Mouse (Mus musculus): ENCODE measurements around the gene Cep95. TPM values are rescaled to one million over a fixed set of nuclear protein-coding genes. Genes with fewer than 3 reads are reported as not detected.

The Cep95 gene
- polyA plus RNA-seq, 1 experiment from 2014 or later, result 11.5 TPM

GRCm38 (mm10) chr11:106815761-106816160 lies 26.7 kb downstream of the Cep95 start:
- H3K4me2 ChIP-seq, result no peak overlapping the region
- H3K4me3 ChIP-seq, result no peak overlapping the region
- H3K36me3 ChIP-seq, result peaks cover 91% of the 10 kb centered on the region
- peaks cover 47% of the 10 kb centered on the region for H3K4me1 ChIP-seq
- no peak overlapping the region for H3K9ac ChIP-seq
- WGBS, result 70% methylated on average over 2 of the region's 2 CpGs
- H3K27ac ChIP-seq (replicated peaks), result no peak overlapping the region
- no peak for ATAC-seq (ENCODE audit: extremely low read depth, insufficient number of reproducible peaks, low FRiP score, low TSS enrichment)
- no peaks in the 10 kb centered on the region for H3K9me3 ChIP-seq
- H3K27me3 ChIP-seq (replicated peaks), result no peaks in the 10 kb centered on the region

GRCm38 (mm10) chr11:106816316-106816715 lies 27.3 kb downstream of the Cep95 start:
- Histone ChIP-seq H3K4me3 (no peak overlapping the region), H3K9ac (0 out of 2 replicates have a peak overlapping the region, but pooled peaks have one; percentile 33), H3K27me3 (replicated peaks) (no peaks in the 10 kb centered on the region), H3K27ac (replicated peaks) (no peak overlapping the region), H3K9me3 (no peaks in the 10 kb centered on the region), H3K4me1 (peaks cover 53% of the 10 kb centered on the region), H3K36me3 (peaks cover 91% of the 10 kb centered on the region), H3K4me2 (no peak overlapping the region)
- 69% methylated on average over 7 of the region's 7 CpGs for WGBS
- no peak for ATAC-seq (ENCODE audit: extremely low read depth, insufficient number of reproducible peaks, low FRiP score, low TSS enrichment)

- no peaks in the 10 kb centered on the region for H3K27me3 ChIP-seq (replicated peaks)
- H3K9ac ChIP-seq, result no peak overlapping the region
- no peak overlapping the region for H3K4me3 ChIP-seq
- WGBS, result 87% methylated on average over 3 of the region's 3 CpGs
- ATAC-seq (ENCODE audit: extremely low read depth, insufficient number of reproducible peaks, low FRiP score, low TSS enrichment), result no peak
- H3K27ac ChIP-seq (replicated peaks), result no peak overlapping the region
- peaks cover 87% of the 10 kb centered on the region for H3K36me3 ChIP-seq
- H3K4me1 ChIP-seq, result peaks cover 57% of the 10 kb centered on the region
- H3K9me3 ChIP-seq, result no peaks in the 10 kb centered on the region
- no peak overlapping the region for H3K4me2 ChIP-seq
Observed at GRCm38 (mm10) chr11:106817156-106817555, 28.1 kb downstream of the Cep95 start.

DNA sequence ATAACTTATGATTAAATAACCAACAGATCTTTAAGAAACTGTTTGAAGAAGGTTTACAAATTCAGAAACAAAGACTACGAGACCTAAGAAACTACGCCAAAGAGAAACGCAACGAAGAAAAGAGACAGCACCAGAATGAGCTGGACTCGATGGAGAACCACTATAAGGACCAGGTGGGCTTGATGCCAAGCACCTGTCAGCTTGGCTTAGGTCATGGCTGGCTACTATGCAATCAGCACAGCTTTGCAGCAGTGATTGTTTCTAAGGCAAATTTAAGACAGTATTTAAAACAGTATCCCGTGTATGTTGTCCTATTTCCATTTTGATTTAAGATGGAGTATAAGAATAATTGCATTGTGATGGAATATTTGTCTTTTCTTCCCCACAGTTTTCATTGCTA lies 28.8 kb downstream of the Cep95 start:
- Histone ChIP-seq H3K4me3 (no peak overlapping the region), H3K27me3 (replicated peaks) (no peaks in the 10 kb centered on the region), H3K27ac (replicated peaks) (peak overlapping the region; percentile 75), H3K4me1 (peaks cover 62% of the 10 kb centered on the region), H3K4me2 (peak overlapping the region; percentile 58; the same call in 1 of the 2 replicates), H3K9me3 (no peaks in the 10 kb centered on the region), H3K9ac (0 out of 2 replicates have a peak overlapping the region, but pooled peaks have one; percentile 30), H3K36me3 (peaks cover 87% of the 10 kb centered on the region)
- ATAC-seq (ENCODE audit: extremely low read depth, insufficient number of reproducible peaks, low FRiP score, low TSS enrichment), result no peak
- WGBS, result 78% methylated on average over 6 of the region's 6 CpGs

DNA sequence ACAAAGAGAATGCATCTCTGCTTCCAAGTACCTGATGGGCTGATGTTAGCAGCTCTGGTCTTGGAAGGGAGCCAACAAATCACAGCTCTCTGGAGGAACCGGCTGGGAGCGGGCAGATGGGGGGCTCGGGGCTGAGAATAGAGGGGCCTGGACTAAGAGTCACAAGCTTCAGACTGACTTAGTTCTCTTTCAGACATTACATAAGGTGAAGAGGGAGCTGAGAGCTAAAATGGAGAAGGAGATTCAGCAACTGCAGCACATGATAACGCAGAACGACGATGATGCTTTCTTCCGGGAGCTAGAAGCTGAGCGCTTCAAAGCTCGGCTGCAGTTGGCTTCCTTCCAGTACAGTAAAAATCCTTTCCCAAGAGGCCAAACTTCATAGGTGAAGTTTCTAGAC lies 29.3 kb downstream of the Cep95 start:
- no peak for ATAC-seq (ENCODE audit: extremely low read depth, insufficient number of reproducible peaks, low FRiP score, low TSS enrichment)
- Histone ChIP-seq H3K36me3 (peaks cover 86% of the 10 kb centered on the region), H3K9ac (0 out of 2 replicates have a peak overlapping the region, but pooled peaks have one; percentile 30), H3K4me2 (peak overlapping the region; percentile 58), H3K4me3 (peak overlapping the region; percentile 20; the same call in 1 of the 2 replicates), H3K4me1 (peaks cover 62% of the 10 kb centered on the region), H3K27ac (replicated peaks) (peak overlapping the region; percentile 75), H3K9me3 (no peaks in the 10 kb centered on the region), H3K27me3 (replicated peaks) (no peaks in the 10 kb centered on the region)
- WGBS, result 24% methylated on average over 9 of the region's 9 CpGs

DNA sequence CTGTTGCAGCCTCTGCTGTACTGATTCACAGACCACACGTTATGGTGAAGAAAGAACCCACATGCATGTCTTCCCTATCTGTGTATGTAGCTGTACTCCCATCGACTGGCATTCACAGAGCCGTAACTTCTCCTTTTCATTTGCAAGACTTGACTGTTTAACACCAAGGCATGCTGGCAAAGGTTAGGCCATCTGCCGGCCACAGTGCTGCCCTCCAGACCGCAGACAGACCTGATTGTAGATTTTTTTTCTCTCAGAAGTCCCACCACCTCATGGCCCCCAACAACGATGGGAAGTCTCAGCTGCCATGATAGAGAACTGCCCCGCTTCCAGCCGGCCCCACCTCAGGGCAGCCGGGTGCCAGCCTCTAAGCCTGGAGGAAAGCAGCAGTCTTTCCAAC lies 30.5 kb downstream of the Cep95 start:
- H3K4me2 ChIP-seq, result no peak overlapping the region
- no peak for ATAC-seq (ENCODE audit: extremely low read depth, insufficient number of reproducible peaks, low FRiP score, low TSS enrichment)
- no peaks in the 10 kb centered on the region for H3K9me3 ChIP-seq
- H3K36me3 ChIP-seq, result peaks cover 83% of the 10 kb centered on the region
- H3K27ac ChIP-seq (replicated peaks), result 0 out of 2 replicates have a peak overlapping the region, but pooled peaks have one; percentile 41
- WGBS, result 82% methylated on average over 9 of the region's 9 CpGs
- H3K27me3 ChIP-seq (replicated peaks), result no peaks in the 10 kb centered on the region
- no peak overlapping the region for H3K4me3 ChIP-seq
- H3K4me1 ChIP-seq, result peaks cover 60% of the 10 kb centered on the region
- H3K9ac ChIP-seq, result 0 out of 2 replicates have a peak overlapping the region, but pooled peaks have one; percentile 0

- 82% methylated on average over 6 of the region's 6 CpGs for WGBS
Observed at GRCm38 (mm10) chr11:106820252-106820651, 31.2 kb downstream of the Cep95 start.

GRCm38 (mm10) chr11:106820972-106821371 lies 31.9 kb downstream of the Cep95 start:
- Histone ChIP-seq H3K9me3 (no peaks in the 10 kb centered on the region), H3K4me3 (no peak overlapping the region), H3K36me3 (peaks cover 82% of the 10 kb centered on the region), H3K27ac (replicated peaks) (peak overlapping the region; percentile 58; the same call in 1 of the 2 replicates), H3K9ac (no peak overlapping the region), H3K4me1 (peaks cover 50% of the 10 kb centered on the region), H3K27me3 (replicated peaks) (no peaks in the 10 kb centered on the region), H3K4me2 (no peak overlapping the region)
- WGBS, result 41% methylated on average over 4 of the region's 4 CpGs
- no peak for ATAC-seq (ENCODE audit: extremely low read depth, insufficient number of reproducible peaks, low FRiP score, low TSS enrichment)

More at GRCm38 (mm10) chr11:106820252-106820651, 31.2 kb downstream of the Cep95 start:
- ATAC-seq (ENCODE audit: extremely low read depth, insufficient number of reproducible peaks, low FRiP score, low TSS enrichment), result no peak
- H3K27me3 ChIP-seq (replicated peaks), result no peaks in the 10 kb centered on the region
- no peak overlapping the region for H3K9ac ChIP-seq
- peaks cover 55% of the 10 kb centered on the region for H3K4me1 ChIP-seq
- no peaks in the 10 kb centered on the region for H3K9me3 ChIP-seq
- H3K4me2 ChIP-seq, result no peak overlapping the region
- H3K4me3 ChIP-seq, result no peak overlapping the region
- no peak overlapping the region for H3K27ac ChIP-seq (replicated peaks)
- peaks cover 83% of the 10 kb centered on the region for H3K36me3 ChIP-seq

DNA sequence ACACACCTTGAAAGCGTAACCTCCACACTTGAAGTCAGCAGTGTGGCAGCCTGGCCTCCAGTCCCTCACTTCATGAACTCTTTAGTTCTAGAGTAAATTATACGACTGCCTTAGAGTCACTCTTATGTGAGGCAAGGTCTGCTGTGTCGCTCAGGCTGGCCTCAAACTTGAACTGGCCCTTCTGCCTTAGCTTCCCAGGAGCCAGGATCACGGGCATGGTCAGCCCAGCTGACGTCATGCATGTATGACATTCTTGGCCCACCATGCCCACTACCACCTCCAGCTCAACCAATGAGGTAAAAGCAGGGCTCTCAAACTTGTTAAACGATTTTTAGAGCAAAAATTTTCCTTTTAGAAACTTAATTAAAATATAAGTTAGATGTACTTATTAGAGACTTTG lies 32.3 kb downstream of the Cep95 start:
- no peak for ATAC-seq (ENCODE audit: extremely low read depth, insufficient number of reproducible peaks, low FRiP score, low TSS enrichment)
- WGBS, result 77% methylated on average over 6 of the region's 6 CpGs
- peaks cover 48% of the 10 kb centered on the region for H3K4me1 ChIP-seq
- no peaks in the 10 kb centered on the region for H3K27me3 ChIP-seq (replicated peaks)
- H3K27ac ChIP-seq (replicated peaks), result peak overlapping the region; percentile 58
- no peak overlapping the region for H3K4me2 ChIP-seq
- H3K9ac ChIP-seq, result no peak overlapping the region
- H3K4me3 ChIP-seq, result no peak overlapping the region
- peaks cover 82% of the 10 kb centered on the region for H3K36me3 ChIP-seq
- H3K9me3 ChIP-seq, result no peaks in the 10 kb centered on the region

- Histone ChIP-seq H3K27me3 (replicated peaks) (no peaks in the 10 kb centered on the region), H3K9me3 (no peaks in the 10 kb centered on the region), H3K36me3 (peaks cover 82% of the 10 kb centered on the region), H3K4me3 (no peak overlapping the region), H3K4me1 (peaks cover 44% of the 10 kb centered on the region), H3K4me2 (no peak overlapping the region), H3K9ac (no peak overlapping the region), H3K27ac (replicated peaks) (no peak overlapping the region)
- no peak for ATAC-seq (ENCODE audit: extremely low read depth, insufficient number of reproducible peaks, low FRiP score, low TSS enrichment)
- 82% methylated on average over 8 of the region's 8 CpGs for WGBS
Observed at GRCm38 (mm10) chr11:106822491-106822890, 33.4 kb downstream of the Cep95 start.

DNA sequence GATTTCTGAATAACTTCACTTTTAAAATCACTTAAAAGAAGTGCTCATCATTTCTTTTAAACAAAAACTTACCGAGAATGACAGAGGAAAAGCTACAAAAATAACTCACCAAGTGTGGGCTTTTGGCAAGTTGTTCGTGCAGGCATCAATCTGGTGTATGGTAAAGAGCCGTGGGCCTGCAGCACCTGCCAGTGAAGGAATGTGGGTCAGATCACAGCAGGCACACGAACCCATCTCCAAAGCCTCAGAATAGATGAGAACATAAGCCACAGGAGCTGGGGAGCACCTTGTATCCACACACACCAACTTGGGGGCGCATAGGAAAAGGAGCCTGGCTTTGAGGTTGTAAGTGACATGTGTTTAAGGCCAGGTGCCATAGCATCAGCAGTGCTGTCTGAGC lies 33.9 kb downstream of the Cep95 start:
- H3K9me3 ChIP-seq, result no peaks in the 10 kb centered on the region
- H3K27ac ChIP-seq (replicated peaks), result no peak overlapping the region
- H3K27me3 ChIP-seq (replicated peaks), result no peaks in the 10 kb centered on the region
- whole genome bisulfite sequencing, result 80% methylated on average over 5 of the region's 5 CpGs
- H3K9ac ChIP-seq, result no peak overlapping the region
- H3K4me1 ChIP-seq, result peaks cover 40% of the 10 kb centered on the region
- H3K36me3 ChIP-seq, result peaks cover 84% of the 10 kb centered on the region
- H3K4me3 ChIP-seq, result no peak overlapping the region
- no peak for ATAC-seq (ENCODE audit: extremely low read depth, insufficient number of reproducible peaks, low FRiP score, low TSS enrichment)
- H3K4me2 ChIP-seq, result no peak overlapping the region

GRCm38 (mm10) chr11:106823741-106824140 lies 34.7 kb downstream of the Cep95 start:
- H3K4me1 ChIP-seq, result peaks cover 32% of the 10 kb centered on the region
- H3K27me3 ChIP-seq (replicated peaks), result no peaks in the 10 kb centered on the region
- no peak overlapping the region for H3K4me3 ChIP-seq
- H3K36me3 ChIP-seq, result peaks cover 88% of the 10 kb centered on the region
- no peak overlapping the region for H3K9ac ChIP-seq
- no peak overlapping the region for H3K4me2 ChIP-seq
- 92% methylated on average over 8 of the region's 8 CpGs for WGBS
- H3K27ac ChIP-seq (replicated peaks), result no peak overlapping the region
- no peaks in the 10 kb centered on the region for H3K9me3 ChIP-seq
- ATAC-seq (ENCODE audit: extremely low read depth, insufficient number of reproducible peaks, low FRiP score, low TSS enrichment), result no peak

All from heart, embryonic 13.5 days (tissue).